Mouse (Mus musculus) limb, embryonic 15.5 days (tissue): ENCODE results near the gene Ltb. TPM values are rescaled to one million over a fixed set of nuclear protein-coding genes. Genes with fewer than 3 reads are reported as not detected.

Source experiments
- ATAC-seq: fragments of 200-750 bp; cut with Nextera tagmentation; 2 replicates; pipeline ENCODE4 v1.8.0; 2017; ENCODE audit warnings: low read depth, moderate TSS enrichment; ENCODE audit not compliant: insufficient number of reproducible peaks, low FRiP score, low TSS enrichment
- H3K27ac ChIP-seq: fragments of 300-500 bp; sonication (generic); 2 replicates; pipeline ENCODE4 v1.5.1; 2015; ENCODE audit warnings: moderate library complexity, mild to moderate bottlenecking, inconsistent platforms
- H3K27me3 ChIP-seq: fragments of 300-500 bp; sonication (generic); 2 replicates; pipeline ENCODE4 v1.6.1; 2015; ENCODE audit warnings: inconsistent platforms
- H3K36me3 ChIP-seq: fragments of 300-500 bp; sonication (generic); 2 replicates; pipeline ENCODE4 v1.6.1; 2015; ENCODE audit warnings: inconsistent platforms
- H3K4me1 ChIP-seq: fragments of 300-500 bp; sonication (generic); 2 replicates; pipeline ENCODE4 v1.6.1; 2015; ENCODE audit warnings: inconsistent platforms
- H3K4me2 ChIP-seq: fragments of 300-500 bp; sonication (generic); 2 replicates; pipeline ENCODE4 v1.6.1; 2015; ENCODE audit warnings: mild to moderate bottlenecking, inconsistent platforms
- H3K4me3 ChIP-seq: fragments of 300-500 bp; sonication (generic); 2 replicates; pipeline ENCODE4 v1.5.1; 2015; ENCODE audit warnings: mild to moderate bottlenecking, inconsistent platforms
- H3K9ac ChIP-seq: fragments of 300-500 bp; sonication (generic); 2 replicates; pipeline ENCODE4 v1.6.1; 2015; ENCODE audit warnings: inconsistent platforms
- H3K9me3 ChIP-seq: fragments of 300-500 bp; sonication (generic); 2 replicates; pipeline ENCODE4 v1.6.1; 2016; ENCODE audit warnings: inconsistent platforms
- WGBS: fragments of 180-500 bp; shearing (Covaris S2); methylation state at CpG from one replicate; pipeline ENCODE4 v1.1.7; 2015; 5-methylcytosine and 5-hydroxymethylcytosine counted together
- polyA plus RNA-seq: library from polyadenylated mRNA; unstranded; fragments of >200 nt; fragmentation: Nextera tagmentation; extraction: Ambion mirVana; gene quantifications from 2 replicates; pipeline ENCODE4 v1.2.1, GENCODE M21; 2015

The Ltb gene
- polyA plus RNA-seq, 1 experiment from 2014 or later, result 1.2 TPM

- no peak overlapping the region for H3K4me2 ChIP-seq
- peaks cover 29% of the 10 kb centered on the region for H3K4me1 ChIP-seq
- no peak overlapping the region for H3K4me3 ChIP-seq
- H3K36me3 ChIP-seq, result peaks cover 97% of the 10 kb centered on the region
- H3K27ac ChIP-seq, result no peak overlapping the region
- H3K9ac ChIP-seq, result no peak overlapping the region
- ATAC-seq, result no peak
- no peaks in the 10 kb centered on the region for H3K9me3 ChIP-seq
- no peaks in the 10 kb centered on the region for H3K27me3 ChIP-seq
- WGBS, result 90% methylated on average over 8 of the region's 8 CpGs
Measured at GRCm38 (mm10) chr17:35157661-35158175, 36.5 kb upstream of the Ltb start.

- 92% methylated on average over 16 of the region's 16 CpGs for WGBS
- H3K4me1 ChIP-seq, result peaks cover 36% of the 10 kb centered on the region
- H3K4me3 ChIP-seq, result no peak overlapping the region
- H3K9ac ChIP-seq, result no peak overlapping the region
- H3K36me3 ChIP-seq, result peaks cover 84% of the 10 kb centered on the region
- no peaks in the 10 kb centered on the region for H3K9me3 ChIP-seq
- no peaks in the 10 kb centered on the region for H3K27me3 ChIP-seq
- H3K4me2 ChIP-seq, result no peak overlapping the region
- ATAC-seq, result no peak
- no peak overlapping the region for H3K27ac ChIP-seq
Measured at GRCm38 (mm10) chr17:35158850-35159593, 35.2 kb upstream of the Ltb start.

- H3K4me3 ChIP-seq, result no peak overlapping the region
- peaks cover 78% of the 10 kb centered on the region for H3K36me3 ChIP-seq
- H3K4me1 ChIP-seq, result peaks cover 36% of the 10 kb centered on the region
- no peaks in the 10 kb centered on the region for H3K27me3 ChIP-seq
- ATAC-seq, result no peak
- H3K27ac ChIP-seq, result no peak overlapping the region
- 85% methylated on average over 7 of the region's 7 CpGs for WGBS
- no peak overlapping the region for H3K4me2 ChIP-seq
- no peak overlapping the region for H3K9ac ChIP-seq
- no peaks in the 10 kb centered on the region for H3K9me3 ChIP-seq
Measured at GRCm38 (mm10) chr17:35159638-35160037, 34.6 kb upstream of the Ltb start.

- H3K27ac ChIP-seq, result no peak overlapping the region
- H3K9me3 ChIP-seq, result no peaks in the 10 kb centered on the region
- peaks cover 37% of the 10 kb centered on the region for H3K4me1 ChIP-seq
- no peak for ATAC-seq
- H3K36me3 ChIP-seq, result peaks cover 60% of the 10 kb centered on the region
- no peaks in the 10 kb centered on the region for H3K27me3 ChIP-seq
- no peak overlapping the region for H3K4me2 ChIP-seq
- peak overlapping the region; percentile 100; the same call in 1 of the 2 replicates for H3K4me3 ChIP-seq
- WGBS, result 78% methylated on average over 11 of the region's 11 CpGs
- no peak overlapping the region for H3K9ac ChIP-seq
Measured at GRCm38 (mm10) chr17:35161421-35161820, 32.8 kb upstream of the Ltb start.

- H3K27ac ChIP-seq, result no peak overlapping the region
- peak overlapping the region; percentile 74 for H3K4me2 ChIP-seq
- H3K4me1 ChIP-seq, result peaks cover 35% of the 10 kb centered on the region
- peaks cover 53% of the 10 kb centered on the region for H3K36me3 ChIP-seq
- 0 out of 2 replicates have a peak overlapping the region, but pooled peaks have one; percentile 100 for H3K9ac ChIP-seq
- no peaks in the 10 kb centered on the region for H3K27me3 ChIP-seq
- 77% methylated on average over 14 of the region's 14 CpGs for WGBS
- H3K4me3 ChIP-seq, result 0 out of 2 replicates have a peak overlapping the region, but pooled peaks have one; percentile 100
- ATAC-seq, result no peak
- H3K9me3 ChIP-seq, result no peaks in the 10 kb centered on the region
Measured at GRCm38 (mm10) chr17:35162121-35162520, 32.1 kb upstream of the Ltb start.

- peaks cover 35% of the 10 kb centered on the region for H3K4me1 ChIP-seq
- peak overlapping the region; percentile 100 for H3K4me3 ChIP-seq
- no peaks in the 10 kb centered on the region for H3K9me3 ChIP-seq
- no peak overlapping the region for H3K27ac ChIP-seq
- no peak for ATAC-seq
- peak overlapping the region; percentile 100; the same call in 1 of the 2 replicates for H3K9ac ChIP-seq
- 42% methylated on average over 12 of the region's 12 CpGs for WGBS
- H3K4me2 ChIP-seq, result peak overlapping the region; percentile 74
- H3K27me3 ChIP-seq, result no peaks in the 10 kb centered on the region
- peaks cover 47% of the 10 kb centered on the region for H3K36me3 ChIP-seq
Measured at GRCm38 (mm10) chr17:35162730-35163129, 31.5 kb upstream of the Ltb start.

- H3K36me3 ChIP-seq, result peaks cover 39% of the 10 kb centered on the region
- H3K9me3 ChIP-seq, result no peaks in the 10 kb centered on the region
- H3K27ac ChIP-seq, result peak overlapping the region; percentile 96
- no peaks in the 10 kb centered on the region for H3K27me3 ChIP-seq
- peak overlapping the region; percentile 74 for H3K4me2 ChIP-seq
- H3K4me3 ChIP-seq, result peak overlapping the region; percentile 100
- 5% methylated on average over 8 of the region's 8 CpGs for WGBS
- H3K9ac ChIP-seq, result peak overlapping the region; percentile 100
- H3K4me1 ChIP-seq, result peaks cover 35% of the 10 kb centered on the region
- ATAC-seq, result no peak
Measured at GRCm38 (mm10) chr17:35163326-35164081, 30.7 kb upstream of the Ltb start.

GRCm38 (mm10) chr17:35164218-35164567 lies 30.0 kb upstream of the Ltb start:
- H3K4me1 ChIP-seq, result peaks cover 35% of the 10 kb centered on the region
- no peaks in the 10 kb centered on the region for H3K9me3 ChIP-seq
- H3K4me2 ChIP-seq, result peak overlapping the region; percentile 74
- H3K4me3 ChIP-seq, result peak overlapping the region; percentile 100
- no peak for ATAC-seq
- 0% methylated on average over 25 of the region's 28 CpGs for WGBS
- peak overlapping the region; percentile 100 for H3K9ac ChIP-seq
- peaks cover 33% of the 10 kb centered on the region for H3K36me3 ChIP-seq
- peak overlapping the region; percentile 96 for H3K27ac ChIP-seq
- no peaks in the 10 kb centered on the region for H3K27me3 ChIP-seq

- H3K9me3 ChIP-seq, result no peaks in the 10 kb centered on the region
- WGBS, result under 1% methylated on average over 67 of the region's 89 CpGs
- H3K27me3 ChIP-seq, result no peaks in the 10 kb centered on the region
- peaks cover 26% of the 10 kb centered on the region for H3K36me3 ChIP-seq
- peaks cover 35% of the 10 kb centered on the region for H3K4me1 ChIP-seq
- H3K27ac ChIP-seq, result peak within 1 kb of the TSS; percentile 99
- peak within 1 kb of the TSS; percentile 74 for H3K4me2 ChIP-seq
- H3K9ac ChIP-seq, result peak within 1 kb of the TSS; percentile 100
- ATAC-seq, result peak; percentile 97
- H3K4me3 ChIP-seq, result peak within 1 kb of the TSS; percentile 100
Measured at GRCm38 (mm10) chr17:35164568-35165450, 29.4 kb upstream of the Ltb start, which contains the start of gene Prrc2a. Prrc2a (minus strand) TSS chr17:35164897.

GRCm38 (mm10) chr17:35165451-35166155 lies 28.6 kb upstream of the Ltb start:
- Histone ChIP-seq H3K4me3 (peak overlapping the region; percentile 100), H3K4me2 (peak overlapping the region; percentile 48), H3K36me3 (peaks cover 18% of the 10 kb centered on the region), H3K9me3 (no peaks in the 10 kb centered on the region), H3K9ac (peak overlapping the region; percentile 39; the same call in 1 of the 2 replicates), H3K4me1 (peaks cover 35% of the 10 kb centered on the region), H3K27me3 (no peaks in the 10 kb centered on the region), H3K27ac (peak overlapping the region; percentile 99)
- 19% methylated on average over 12 of the region's 12 CpGs for WGBS
- ATAC-seq, result no peak
